Mouse (Mus musculus) 416B (cell line): ENCODE measurements at regions not wholly inside any gene's neighbourhood (a gene's known extent, or its start where the extent isn't known, plus 50 kb on each side); places are given as distances from the start of the nearest gene placed in this dataset.

Source experiments
- DNase-seq: peaks from one replicate; pipeline ENCODE4 v3.0.0; 2011; ENCODE audit warnings: low read depth

- DNase-seq, result no peak
These were observed 1975.9 kb upstream of the Gm12353 start for GRCm38 (mm10) chr4:17629367-17629766.

GRCm38 (mm10) chr4:17635549-17636530 is 1969.4 kb upstream of the Gm12353 start:
- DNase-seq, result no peak

- DNase-seq, result no peak
These were observed 1958.5 kb upstream of the Gm12353 start for GRCm38 (mm10) chr4:17646712-17647111.

GRCm38 (mm10) chr4:17649350-17649749 is 1955.9 kb upstream of the Gm12353 start:
- peak; percentile 6 for DNase-seq

GRCm38 (mm10) chr4:17653551-17653950 is 1951.7 kb upstream of the Gm12353 start:
- DNase-seq, result no peak

- no peak for DNase-seq
These were observed 1937.9 kb upstream of the Gm12353 start for GRCm38 (mm10) chr4:17667267-17667850.
